Mouse (Mus musculus) cortical plate, adult 2 months (tissue): ENCODE measurements around the gene Pik3ap1.

Experiments used
- CTCF ChIP-seq: fragments of 200-500 bp; IDR thresholded peaks from 2 replicates; pipeline ENCODE4 v1.5.1; 2011; ENCODE audit warnings: mild to moderate bottlenecking, control low read depth, low read length; ENCODE audit not compliant: insufficient read depth; ENCODE audit errors: extremely low read depth
- POLR2A ChIP-seq: fragments of 200-500 bp; IDR thresholded peaks from 2 replicates; pipeline ENCODE4 v1.6.1; 2011; ENCODE audit warnings: mild to moderate bottlenecking, low read length, control low read depth; ENCODE audit not compliant: insufficient read depth; ENCODE audit errors: extremely low read depth

DNA sequence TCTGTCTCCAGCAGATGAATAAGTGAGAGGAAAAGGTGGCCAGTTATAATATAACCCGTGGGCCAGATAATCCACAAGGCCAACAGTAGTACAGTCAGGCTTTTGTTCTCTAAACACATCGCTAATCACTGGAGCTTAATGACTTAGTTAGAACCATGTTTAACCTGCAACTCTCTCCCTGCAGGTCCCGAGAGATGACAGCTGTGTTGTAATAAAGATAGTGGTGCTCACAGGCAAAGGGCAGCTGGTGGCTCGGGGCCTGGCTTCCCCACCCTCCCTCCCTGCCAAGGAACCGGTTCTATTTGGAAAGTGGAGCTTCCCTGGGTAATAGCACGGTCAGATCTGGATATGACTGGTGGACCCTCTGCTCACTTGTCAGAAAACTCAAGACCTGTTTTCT lies 100.4 kb downstream of the Pik3ap1 start:
- no peak for TF ChIP-seq CTCF
- TF ChIP-seq POLR2A: no peak
